Mouse (Mus musculus) cortical plate, adult 2 months (tissue): ENCODE results near the gene Myom1. TPM values are rescaled to one million over a fixed set of nuclear protein-coding genes. Genes with fewer than 3 reads are reported as not detected.

Experiments
- H3K27ac ChIP-seq: fragments of 200-500 bp; 2 replicates; pipeline ENCODE4 v1.5.1; 2012; ENCODE audit warnings: low read length, control low read depth, inconsistent platforms; ENCODE audit not compliant: insufficient read depth
- H3K4me1 ChIP-seq: fragments of 200-500 bp; 2 replicates; pipeline ENCODE4 v1.6.1; 2011; ENCODE audit warnings: low read length; ENCODE audit not compliant: control insufficient read depth, insufficient read depth
- H3K4me3 ChIP-seq: fragments of 200-500 bp; 2 replicates; pipeline ENCODE4 v1.5.1; 2011; ENCODE audit warnings: mild to moderate bottlenecking, low read length, control low read depth; ENCODE audit not compliant: insufficient read depth
- CTCF ChIP-seq: fragments of 200-500 bp; IDR thresholded peaks from 2 replicates; pipeline ENCODE4 v1.5.1; 2011; ENCODE audit warnings: mild to moderate bottlenecking, control low read depth, low read length; ENCODE audit not compliant: insufficient read depth; ENCODE audit errors: extremely low read depth
- POLR2A ChIP-seq: fragments of 200-500 bp; IDR thresholded peaks from 2 replicates; pipeline ENCODE4 v1.6.1; 2011; ENCODE audit warnings: mild to moderate bottlenecking, low read length, control low read depth; ENCODE audit not compliant: insufficient read depth; ENCODE audit errors: extremely low read depth
- polyA plus RNA-seq: library from polyadenylated mRNA; depleted of rRNA; stranded (reverse); fragments of >200 nt; gene quantifications from 2 replicates; pipeline ENCODE4 v1.2.3, GENCODE M21; 2012

Myom1 gene
- polyA plus RNA-seq, 1 experiment = 2.1 TPM

- H3K4me3 ChIP-seq = no peak overlapping the region
- no peaks in the 10 kb centered on the region for H3K4me1 ChIP-seq
- H3K27ac ChIP-seq = no peak overlapping the region
- TF ChIP-seq CTCF = no peak
- TF ChIP-seq POLR2A = no peak
Observed at GRCm38 (mm10) chr17:71065127-71065526, 62.7 kb downstream of the Myom1 start.

- H3K4me1 ChIP-seq = no peaks in the 10 kb centered on the region
- H3K27ac ChIP-seq = no peak overlapping the region
- no peak for TF ChIP-seq POLR2A
- TF ChIP-seq CTCF = no peak
- H3K4me3 ChIP-seq = no peak overlapping the region
Observed at GRCm38 (mm10) chr17:71069176-71069575, 66.7 kb downstream of the Myom1 start.

GRCm38 (mm10) chr17:71071958-71072357 is 69.5 kb downstream of the Myom1 start:
- no peak for TF ChIP-seq CTCF
- no peak for TF ChIP-seq POLR2A
- Histone ChIP-seq H3K4me1 (no peaks in the 10 kb centered on the region), H3K27ac (no peak overlapping the region), H3K4me3 (no peak overlapping the region)

GRCm38 (mm10) chr17:71074386-71074785 is 72.0 kb downstream of the Myom1 start:
- Histone ChIP-seq H3K27ac (no peak overlapping the region), H3K4me1 (no peaks in the 10 kb centered on the region), H3K4me3 (no peak overlapping the region)
- TF ChIP-seq POLR2A = no peak
- no peak for TF ChIP-seq CTCF

GRCm38 (mm10) chr17:71081986-71082385 is 79.6 kb downstream of the Myom1 start:
- Histone ChIP-seq H3K4me3 (no peak overlapping the region), H3K27ac (no peak overlapping the region), H3K4me1 (peaks cover 1% of the 10 kb centered on the region; the same call in 1 of the 2 replicates)
- no peak for TF ChIP-seq POLR2A
- TF ChIP-seq CTCF = no peak

- Histone ChIP-seq H3K4me3 (no peak overlapping the region), H3K27ac (no peak overlapping the region), H3K4me1 (peaks cover 1% of the 10 kb centered on the region; the same call in 1 of the 2 replicates)
- no peak; the same call in 1 of the 2 replicates for TF ChIP-seq CTCF
- TF ChIP-seq POLR2A = no peak
Observed at GRCm38 (mm10) chr17:71086969-71087368, 84.5 kb downstream of the Myom1 start.

GRCm38 (mm10) chr17:71087396-71088153 is 85.1 kb downstream of the Myom1 start:
- Histone ChIP-seq H3K27ac (no peak overlapping the region), H3K4me3 (no peak overlapping the region), H3K4me1 (peaks cover 1% of the 10 kb centered on the region; the same call in 1 of the 2 replicates)
- TF ChIP-seq POLR2A (no peak), CTCF (peak; percentile 12; the same call in 1 of the 2 replicates)

GRCm38 (mm10) chr17:71088154-71088521 is 85.7 kb downstream of the Myom1 start:
- no peak overlapping the region for H3K27ac ChIP-seq
- H3K4me1 ChIP-seq = peaks cover 1% of the 10 kb centered on the region; the same call in 1 of the 2 replicates
- no peak for TF ChIP-seq CTCF
- no peak for TF ChIP-seq POLR2A

GRCm38 (mm10) chr17:71088991-71089434 is 86.6 kb downstream of the Myom1 start:
- no peak for TF ChIP-seq CTCF
- TF ChIP-seq POLR2A = no peak
- Histone ChIP-seq H3K4me3 (no peak overlapping the region), H3K27ac (no peak overlapping the region), H3K4me1 (peaks cover 1% of the 10 kb centered on the region; the same call in 1 of the 2 replicates)

More at GRCm38 (mm10) chr17:71088154-71088521, 85.7 kb downstream of the Myom1 start:
- no peak overlapping the region for H3K4me3 ChIP-seq
